Mouse (Mus musculus): Measurements from ENCODE around the gene Slc7a15. TPM values are rescaled to one million over a fixed set of nuclear protein-coding genes. Genes with fewer than 3 reads are reported as not detected.

Gene Slc7a15
- polyA plus RNA-seq, 1 experiment = 244 TPM

GRCm38 (mm10) chr12:8494675-8495074, 104.2 kb downstream of the Slc7a15 start:
- Histone ChIP-seq H3K4me3 (ENCODE audit: low read depth, low read length) (no peak overlapping the region), H3K27ac (ENCODE audit: insufficient read depth, low read depth, low read length) (no peak overlapping the region), H3K36me3 (ENCODE audit: control insufficient read depth, insufficient read depth, low read length) (peaks cover 3% of the 10 kb centered on the region), H3K4me1 (ENCODE audit: control insufficient read depth, insufficient read depth, insufficient read length, low read length) (peaks cover 3% of the 10 kb centered on the region), H3K27me3 (ENCODE audit: control insufficient read depth, insufficient read depth, low read length) (no peaks in the 10 kb centered on the region)
- TF ChIP-seq POLR2A (IDR thresholded peaks at IDR 0.05; ENCODE audit: low read depth, low read length) (no peak), CTCF (IDR thresholded peaks at IDR 0.05; ENCODE audit: extremely low read depth, insufficient read length, insufficient replicate concordance, low read depth, low read length) (no peak)
- 75% methylated on average over 3 of the region's 3 CpGs for WGBS

- TF ChIP-seq CTCF (IDR thresholded peaks at IDR 0.05; ENCODE audit: extremely low read depth, insufficient read length, insufficient replicate concordance, low read depth, low read length) = no peak
- Histone ChIP-seq H3K4me3 (ENCODE audit: low read depth, low read length) (no peak overlapping the region), H3K36me3 (ENCODE audit: control insufficient read depth, insufficient read depth, low read length) (peaks cover 3% of the 10 kb centered on the region), H3K27me3 (ENCODE audit: control insufficient read depth, insufficient read depth, low read length) (no peaks in the 10 kb centered on the region), H3K4me1 (ENCODE audit: control insufficient read depth, insufficient read depth, insufficient read length, low read length) (peaks cover 8% of the 10 kb centered on the region), H3K27ac (ENCODE audit: insufficient read depth, low read depth, low read length) (no peak overlapping the region)
- 62% methylated on average over 3 of the region's 3 CpGs for WGBS
These were observed 105.5 kb downstream of the Slc7a15 start for GRCm38 (mm10) chr12:8493386-8493785.

- Histone ChIP-seq H3K27me3 (ENCODE audit: control insufficient read depth, insufficient read depth, low read length) (no peaks in the 10 kb centered on the region), H3K4me1 (ENCODE audit: control insufficient read depth, insufficient read depth, insufficient read length, low read length) (peaks cover 7% of the 10 kb centered on the region; the same call in 1 of the 2 replicates), H3K36me3 (ENCODE audit: control insufficient read depth, insufficient read depth, low read length) (no peaks in the 10 kb centered on the region), H3K4me3 (ENCODE audit: low read depth, low read length) (no peak overlapping the region), H3K27ac (ENCODE audit: insufficient read depth, low read depth, low read length) (no peak overlapping the region)
- TF ChIP-seq POLR2A (IDR thresholded peaks at IDR 0.05; ENCODE audit: low read depth, low read length) (no peak), CTCF (IDR thresholded peaks at IDR 0.05; ENCODE audit: extremely low read depth, insufficient read length, insufficient replicate concordance, low read depth, low read length) (no peak)
- 32% methylated on average over 4 of the region's 4 CpGs for WGBS
These were observed 109.8 kb downstream of the Slc7a15 start for GRCm38 (mm10) chr12:8489098-8489497.

GRCm38 (mm10) chr12:8488652-8488980, 110.2 kb downstream of the Slc7a15 start:
- Histone ChIP-seq H3K27me3 (ENCODE audit: control insufficient read depth, insufficient read depth, low read length) (no peaks in the 10 kb centered on the region), H3K4me3 (ENCODE audit: low read depth, low read length) (no peak overlapping the region), H3K36me3 (ENCODE audit: control insufficient read depth, insufficient read depth, low read length) (no peaks in the 10 kb centered on the region), H3K4me1 (ENCODE audit: control insufficient read depth, insufficient read depth, insufficient read length, low read length) (peaks cover 7% of the 10 kb centered on the region; the same call in 1 of the 2 replicates), H3K27ac (ENCODE audit: insufficient read depth, low read depth, low read length) (no peak overlapping the region)
- WGBS = 41% methylated on average over 4 of the region's 4 CpGs
- TF ChIP-seq CTCF (IDR thresholded peaks at IDR 0.05; ENCODE audit: extremely low read depth, insufficient read length, insufficient replicate concordance, low read depth, low read length) (no peak), POLR2A (IDR thresholded peaks at IDR 0.05; ENCODE audit: low read depth, low read length) (no peak)

GRCm38 (mm10) chr12:8487959-8488651, 110.8 kb downstream of the Slc7a15 start:
- H3K27ac ChIP-seq (ENCODE audit: insufficient read depth, low read depth, low read length) = no peak overlapping the region
- peaks cover 7% of the 10 kb centered on the region; the same call in 1 of the 2 replicates for H3K4me1 ChIP-seq (ENCODE audit: control insufficient read depth, insufficient read depth, insufficient read length, low read length)
- TF ChIP-seq CTCF (IDR thresholded peaks at IDR 0.05; ENCODE audit: extremely low read depth, insufficient read length, insufficient replicate concordance, low read depth, low read length) = peak; percentile 25; the same call in 1 of the 2 replicates
- TF ChIP-seq POLR2A (IDR thresholded peaks at IDR 0.05; ENCODE audit: low read depth, low read length) = no peak
- H3K27me3 ChIP-seq (ENCODE audit: control insufficient read depth, insufficient read depth, low read length) = no peaks in the 10 kb centered on the region
- no peaks in the 10 kb centered on the region for H3K36me3 ChIP-seq (ENCODE audit: control insufficient read depth, insufficient read depth, low read length)
- no peak overlapping the region for H3K4me3 ChIP-seq (ENCODE audit: low read depth, low read length)
- 43% methylated on average over 5 of the region's 5 CpGs for WGBS

GRCm38 (mm10) chr12:8487281-8487680, 111.6 kb downstream of the Slc7a15 start:
- Histone ChIP-seq H3K4me1 (ENCODE audit: control insufficient read depth, insufficient read depth, insufficient read length, low read length) (peaks cover 7% of the 10 kb centered on the region; the same call in 1 of the 2 replicates), H3K27me3 (ENCODE audit: control insufficient read depth, insufficient read depth, low read length) (no peaks in the 10 kb centered on the region), H3K36me3 (ENCODE audit: control insufficient read depth, insufficient read depth, low read length) (no peaks in the 10 kb centered on the region), H3K27ac (ENCODE audit: insufficient read depth, low read depth, low read length) (no peak overlapping the region), H3K4me3 (ENCODE audit: low read depth, low read length) (no peak overlapping the region)
- 42% methylated on average over 1 of the region's 1 CpGs for WGBS
- TF ChIP-seq CTCF (IDR thresholded peaks at IDR 0.05; ENCODE audit: extremely low read depth, insufficient read length, insufficient replicate concordance, low read depth, low read length) (no peak), POLR2A (IDR thresholded peaks at IDR 0.05; ENCODE audit: low read depth, low read length) (no peak)

GRCm38 (mm10) chr12:8485247-8485646, 113.6 kb downstream of the Slc7a15 start:
- no peak overlapping the region for H3K4me3 ChIP-seq (ENCODE audit: low read depth, low read length)
- TF ChIP-seq CTCF (IDR thresholded peaks at IDR 0.05; ENCODE audit: extremely low read depth, insufficient read length, insufficient replicate concordance, low read depth, low read length) (no peak), POLR2A (IDR thresholded peaks at IDR 0.05; ENCODE audit: low read depth, low read length) (no peak)
- no peak overlapping the region for H3K27ac ChIP-seq (ENCODE audit: insufficient read depth, low read depth, low read length)
- no peaks in the 10 kb centered on the region for H3K36me3 ChIP-seq (ENCODE audit: control insufficient read depth, insufficient read depth, low read length)
- WGBS = 86% methylated on average over 7 of the region's 7 CpGs
- H3K4me1 ChIP-seq (ENCODE audit: control insufficient read depth, insufficient read depth, insufficient read length, low read length) = peaks cover 7% of the 10 kb centered on the region; the same call in 1 of the 2 replicates
- H3K27me3 ChIP-seq (ENCODE audit: control insufficient read depth, insufficient read depth, low read length) = no peaks in the 10 kb centered on the region
